Mouse (Mus musculus) liver, adult 2 months (tissue): ENCODE data around the gene Frmpd4. TPM values are rescaled to one million over a fixed set of nuclear protein-coding genes. Genes with fewer than 3 reads are reported as not detected.

ENCODE experiments used
- DNase-seq: peaks from one replicate; pipeline ENCODE4 v3.0.0-alpha.2; 2011; ENCODE audit warnings: low read depth, low spot score; ENCODE audit errors: extremely low read depth
- H3K27ac ChIP-seq: fragments of 200-500 bp; replicated peaks from 2 replicates; pipeline ENCODE4 v1.5.1; 2012; ENCODE audit warnings: low read depth, mild to moderate bottlenecking, control low read depth, inconsistent platforms, low read length; ENCODE audit not compliant: insufficient read depth
- H3K27me3 ChIP-seq: fragments of 200-500 bp; 2 replicates; pipeline ENCODE4 v1.6.1; 2012; ENCODE audit warnings: mild to moderate bottlenecking, moderate library complexity, low read length, inconsistent platforms; ENCODE audit not compliant: control insufficient read depth, insufficient read depth
- H3K36me3 ChIP-seq: fragments of 200-500 bp; 2 replicates; pipeline ENCODE4 v1.6.1; 2012; ENCODE audit warnings: low read length, inconsistent platforms; ENCODE audit not compliant: control insufficient read depth, insufficient read depth
- H3K4me1 ChIP-seq: fragments of 200-500 bp; 2 replicates; pipeline ENCODE4 v1.6.1; 2011; ENCODE audit warnings: low read length; ENCODE audit not compliant: control insufficient read depth, insufficient read depth
- H3K4me3 ChIP-seq: fragments of 200-500 bp; 2 replicates; pipeline ENCODE4 v1.5.1; 2011; ENCODE audit warnings: low read depth, mild to moderate bottlenecking, control low read depth, low read length, moderate library complexity; ENCODE audit not compliant: insufficient read depth
- H3K79me2 ChIP-seq: fragments of 200-500 bp; 2 replicates; pipeline ENCODE4 v1.6.1; 2012; ENCODE audit warnings: inconsistent platforms, mild to moderate bottlenecking, low read length, moderate library complexity; ENCODE audit not compliant: control insufficient read depth, insufficient read depth
- H3K9ac ChIP-seq: fragments of 200-500 bp; 2 replicates; pipeline ENCODE4 v1.6.1; 2012; ENCODE audit warnings: low read depth, mild to moderate bottlenecking, control low read depth, inconsistent platforms, low read length
- CTCF ChIP-seq: fragments of 200-500 bp; IDR thresholded peaks from 2 replicates; pipeline ENCODE4 v1.5.1; 2011; ENCODE audit warnings: low read depth, low read length, control low read depth
- POLR2A ChIP-seq: fragments of 200-500 bp; IDR thresholded peaks from 2 replicates; pipeline ENCODE4 v1.6.1; 2011; ENCODE audit warnings: low read length, control low read depth; ENCODE audit not compliant: insufficient read depth; ENCODE audit errors: extremely low read depth
- WGBS: fragments of 180-500 bp; shearing (Covaris S2); methylation state at CpG from one replicate; pipeline ENCODE4 v1.1.7; 2018; 5-methylcytosine and 5-hydroxymethylcytosine counted together
- polyA plus RNA-seq: library from polyadenylated mRNA; depleted of rRNA; stranded (reverse); fragments of >200 nt; gene quantifications from 2 replicates; pipeline ENCODE4 v1.2.3, GENCODE M21; 2012
- total RNA-seq: library from RNA; depleted of rRNA; stranded (reverse); fragments of >200 nt; gene quantifications from 2 replicates; pipeline ENCODE4 v1.2.3, GENCODE M21; 2014

The Frmpd4 gene
- total and polyA plus RNA-seq, 2 experiments = not detected

DNA sequence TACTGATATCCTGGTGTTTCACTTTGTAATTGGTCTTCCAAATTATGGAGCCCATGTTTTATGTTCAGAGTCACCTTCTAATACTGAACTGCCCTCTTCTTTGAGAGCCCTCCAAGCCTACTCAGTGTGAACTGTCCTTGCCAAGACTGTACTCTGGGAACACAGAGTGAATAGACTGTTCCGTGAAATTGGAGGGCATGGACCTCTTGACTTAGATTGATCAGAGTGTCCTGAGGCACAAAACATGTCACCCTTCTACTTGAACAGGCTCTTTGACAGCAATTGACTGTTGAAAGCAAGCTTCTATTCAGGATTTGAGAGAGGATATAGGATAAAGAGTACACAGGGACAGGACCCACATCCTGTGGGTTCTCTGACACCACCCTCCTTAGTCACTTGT, 857.9 kb downstream of the Frmpd4 start:
- WGBS = 38% methylated on average over 1 of the region's 1 CpGs
- H3K9ac ChIP-seq = no peak overlapping the region

DNA sequence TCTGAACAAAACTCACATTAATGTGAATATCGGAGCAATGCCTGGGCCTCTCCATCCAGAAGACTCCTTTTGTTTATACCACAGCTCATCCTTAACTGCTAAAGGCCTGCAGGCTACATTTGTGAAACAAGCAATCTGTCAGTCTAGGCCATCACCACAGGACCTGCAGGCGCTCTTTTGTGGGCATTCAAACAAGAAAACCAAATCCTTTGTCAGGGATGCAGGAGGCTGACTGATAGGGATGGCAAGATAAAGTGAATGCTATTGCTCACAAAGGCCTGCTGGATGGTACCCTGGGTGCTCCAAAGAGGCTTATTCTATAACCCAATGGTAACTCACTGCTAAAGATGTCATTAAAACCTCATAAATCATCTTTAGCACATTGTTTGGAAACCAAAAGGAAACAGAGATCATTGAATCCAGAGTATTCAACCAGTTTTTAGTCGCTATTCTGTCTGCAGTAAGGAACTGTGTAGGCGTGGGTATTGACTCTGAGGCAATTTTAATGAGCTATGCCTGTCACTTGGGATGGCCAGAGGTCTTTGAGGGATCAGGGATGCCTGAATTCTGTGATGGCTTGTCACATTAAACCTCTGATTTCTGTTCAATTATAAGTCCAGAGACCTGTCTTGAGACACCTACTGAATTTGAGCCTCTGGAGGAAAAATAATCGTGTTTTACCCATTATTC, 922.1 kb downstream of the Frmpd4 start:
- Histone ChIP-seq H3K36me3 (no peaks in the 10 kb centered on the region), H3K27ac (no peak overlapping the region), H3K9ac (no peak overlapping the region), H3K79me2 (no peaks in the 10 kb centered on the region), H3K4me3 (no peak overlapping the region), H3K4me1 (no peaks in the 10 kb centered on the region), H3K27me3 (no peaks in the 10 kb centered on the region)
- WGBS = 63% methylated on average over 5 of the region's 5 CpGs
- TF ChIP-seq POLR2A (no peak), CTCF (no peak)
- no peak for DNase-seq

More for the DNA sequence above, 857.9 kb downstream of the Frmpd4 start:
- Histone ChIP-seq H3K79me2 (no peaks in the 10 kb centered on the region), H3K4me3 (no peak overlapping the region), H3K36me3 (no peaks in the 10 kb centered on the region), H3K27me3 (no peaks in the 10 kb centered on the region), H3K4me1 (no peaks in the 10 kb centered on the region), H3K27ac (no peak overlapping the region)
- no peak for TF ChIP-seq CTCF
- TF ChIP-seq POLR2A = no peak
- no peak for DNase-seq

DNA sequence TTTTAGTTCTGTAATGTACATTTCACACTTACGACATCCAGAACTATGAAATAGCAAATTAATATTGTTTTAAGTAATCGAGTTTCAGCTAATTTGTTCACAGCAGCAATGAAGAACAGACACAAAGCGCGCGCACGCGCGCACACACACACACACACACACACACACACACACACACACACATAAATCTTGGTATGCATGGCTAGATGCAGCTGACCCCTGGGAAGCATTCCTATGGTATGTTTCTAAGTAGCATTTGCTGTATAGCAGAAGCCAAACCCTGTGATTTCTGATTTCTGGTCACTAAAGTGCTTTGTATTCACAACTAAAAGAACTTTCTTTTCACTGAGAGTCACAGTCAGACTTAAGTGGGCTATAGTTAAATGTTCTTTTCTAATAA, 922.8 kb downstream of the Frmpd4 start:
- no peak for DNase-seq
- Histone ChIP-seq H3K27ac (no peak overlapping the region), H3K4me3 (no peak overlapping the region), H3K4me1 (no peaks in the 10 kb centered on the region), H3K9ac (no peak overlapping the region), H3K27me3 (no peaks in the 10 kb centered on the region), H3K79me2 (no peaks in the 10 kb centered on the region), H3K36me3 (no peaks in the 10 kb centered on the region)
- no peak for TF ChIP-seq CTCF
- no peak for TF ChIP-seq POLR2A
- 97% methylated on average over 8 of the region's 8 CpGs for WGBS

DNA sequence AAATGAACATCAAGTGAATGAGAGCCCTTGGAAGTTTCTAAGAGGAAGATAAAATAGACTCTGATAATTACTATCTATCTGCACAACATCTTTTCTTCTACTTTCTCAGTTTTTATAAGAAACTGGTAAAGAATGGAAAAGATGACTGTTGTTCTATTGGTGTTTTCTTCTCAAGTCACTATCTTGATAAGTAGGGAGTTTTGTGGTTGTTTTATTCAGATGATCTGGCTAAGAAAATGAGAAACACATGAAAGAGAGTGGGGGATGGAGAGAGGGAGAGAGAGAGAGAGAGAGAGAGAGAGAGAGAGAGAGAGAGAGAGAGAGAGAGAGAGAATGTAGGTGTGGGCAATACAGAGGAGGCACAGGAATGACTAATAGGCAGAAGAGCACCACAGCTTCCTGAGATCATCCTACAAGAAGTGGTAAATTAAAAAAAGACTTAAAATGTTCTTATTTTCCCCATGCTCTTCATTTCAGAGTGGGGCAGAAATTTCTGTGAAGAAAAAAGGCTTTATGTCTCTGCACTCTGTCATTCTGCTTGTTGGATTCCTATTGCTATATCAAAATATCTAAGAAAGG, 979.3 kb downstream of the Frmpd4 start:
- H3K79me2 ChIP-seq = no peaks in the 10 kb centered on the region
- H3K9ac ChIP-seq = no peak overlapping the region
- no peaks in the 10 kb centered on the region for H3K36me3 ChIP-seq
- no peak overlapping the region for H3K27ac ChIP-seq
- no peak for DNase-seq
- H3K4me1 ChIP-seq = no peaks in the 10 kb centered on the region
- TF ChIP-seq CTCF (no peak), POLR2A (no peak)
- H3K27me3 ChIP-seq = no peaks in the 10 kb centered on the region
- no peak overlapping the region for H3K4me3 ChIP-seq

DNA sequence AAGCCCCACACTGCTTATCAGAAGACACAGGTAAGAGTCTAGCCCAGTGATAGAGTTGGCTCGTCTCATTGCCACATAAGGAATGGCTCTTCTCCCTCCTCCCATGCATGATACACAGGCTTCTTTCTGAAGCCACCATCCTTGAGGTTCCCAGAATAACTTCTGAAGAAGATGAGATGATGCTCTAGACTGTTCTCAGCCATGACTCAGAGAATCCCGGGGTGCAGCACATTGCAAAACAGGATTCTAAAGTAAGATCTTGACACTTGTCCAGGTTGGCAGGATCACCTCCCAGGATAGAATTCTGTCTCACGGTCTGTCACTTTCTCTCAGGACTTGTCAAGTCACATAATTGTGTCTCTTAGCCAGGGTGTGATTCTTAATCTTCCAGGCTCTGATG, 1024.2 kb downstream of the Frmpd4 start:
- Histone ChIP-seq H3K79me2 (no peaks in the 10 kb centered on the region), H3K4me3 (no peak overlapping the region), H3K27ac (no peak overlapping the region), H3K27me3 (no peaks in the 10 kb centered on the region), H3K4me1 (no peaks in the 10 kb centered on the region), H3K36me3 (no peaks in the 10 kb centered on the region), H3K9ac (no peak overlapping the region)
- DNase-seq = no peak
- 72% methylated on average over 3 of the region's 3 CpGs for WGBS
- TF ChIP-seq CTCF (no peak), POLR2A (no peak)

DNA sequence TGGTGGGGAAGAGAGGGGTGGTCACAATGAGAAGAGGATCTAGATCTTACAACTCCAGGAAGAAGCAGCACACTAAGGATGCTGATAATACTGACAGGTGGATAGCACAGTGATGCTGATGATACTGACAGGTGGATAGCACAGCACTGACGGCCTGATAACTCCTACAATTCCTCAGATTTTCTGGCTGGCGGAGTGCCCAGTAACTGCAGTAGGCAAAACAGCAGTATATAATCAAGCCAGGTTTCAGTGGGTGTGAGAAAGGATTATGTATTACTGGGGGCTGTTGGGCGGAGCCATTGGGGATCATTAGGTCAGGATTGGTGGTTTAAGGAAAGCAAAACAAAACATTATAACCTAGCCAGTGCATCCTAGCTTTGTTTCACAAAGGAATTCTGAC, 1053.9 kb downstream of the Frmpd4 start:
- no peak for DNase-seq
- no peaks in the 10 kb centered on the region for H3K4me1 ChIP-seq
- H3K9ac ChIP-seq = no peak overlapping the region
- no peaks in the 10 kb centered on the region for H3K79me2 ChIP-seq
- no peak overlapping the region for H3K27ac ChIP-seq
- TF ChIP-seq CTCF (no peak), POLR2A (no peak)
- H3K27me3 ChIP-seq = no peaks in the 10 kb centered on the region
- H3K4me3 ChIP-seq = no peak overlapping the region
- WGBS = 69% methylated on average over 3 of the region's 3 CpGs
- H3K36me3 ChIP-seq = no peaks in the 10 kb centered on the region
